Mouse (Mus musculus) liver, adult (tissue): ENCODE data around the gene Clk2.

Experiments
- GATA4 ChIP-seq: IDR thresholded peaks from 2 replicates; pipeline ENCODE4 v1.6.1; 2014; ENCODE audit warnings: mild to moderate bottlenecking, low read length; ENCODE audit not compliant: insufficient replicate concordance

The Clk2 gene

GRCm38 (mm10) chr3:89224796-89225195 lies 60.2 kb downstream of the Clk2 start:
- no peak for TF ChIP-seq GATA4

- no peak for TF ChIP-seq GATA4
Measured at GRCm38 (mm10) chr3:89225321-89225815, 60.8 kb downstream of the Clk2 start.

- no peak for TF ChIP-seq GATA4
Measured at GRCm38 (mm10) chr3:89225918-89226317, 61.3 kb downstream of the Clk2 start.

GRCm38 (mm10) chr3:89226361-89226760 lies 61.8 kb downstream of the Clk2 start:
- no peak for TF ChIP-seq GATA4
